Comparison of ENCODE assay signal across 9 mouse cellular contexts in genomic region chr14:27182646-27183438, GRCm38 (mm10).
DNase-seq lines count a peak whose midpoint lies in the region; ATAC-seq lines count a peak whose summit lies in the region.
"Had no signal": no experiment of that assay in that cellular context is flagged by ENCODE, and none has a peak within 500 bp of the region (broad histone marks: within the 10 kb centered on the region; RNA-seq: fewer than 3 reads in every experiment).

No protein-coding gene starts in this region.

- H3K27ac ChIP-seq in heart, embryonic 13.5 days (replicated peaks): 0 out of 2 replicates have a peak overlapping the region, but pooled peaks have one; percentile 4
- H3K27ac ChIP-seq in limb, embryonic 10.5 days: 0 out of 2 replicates have a peak overlapping the region, but pooled peaks have one; percentile 21
- H3K27ac ChIP-seq: midbrain, embryonic 15.5 days had no signal

- H3K9me3 ChIP-seq in heart, embryonic 13.5 days: no peaks in the 10 kb centered on the region
- H3K9me3 ChIP-seq in limb, embryonic 10.5 days (replicated peaks): 0 out of 2 replicates have a peak, but pooled peaks cover 2% of the 10 kb centered on the region
- H3K9me3 ChIP-seq: midbrain, embryonic 15.5 days had no signal

- DNase-seq in heart, postnatal 4 days: no peak
- peak; percentile 18 for DNase-seq in retina, postnatal 1 day
- no peak for DNase-seq in retina, embryonic 14.5 days (ENCODE audit: low spot score)
- no peak for DNase-seq in limb, embryonic 10.5 days (ENCODE audit: low spot score)
- DNase-seq in layer of hippocampus, adult 11-12 months (ENCODE audit: low spot score): no peak
- no peak for DNase-seq in neural tube, embryonic 10.5 days (ENCODE audit: extremely low spot score, low spot score)
- no peak for DNase-seq in layer of hippocampus, adult 9-10 months (ENCODE audit: low spot score)

- no peak for ATAC-seq in heart, embryonic 13.5 days (ENCODE audit: extremely low read depth, insufficient number of reproducible peaks, low FRiP score, low TSS enrichment)
- ATAC-seq: midbrain, embryonic 15.5 days had no signal

- 0 out of 2 replicates have a peak, but pooled peaks cover 3% of the 10 kb centered on the region for H3K27me3 ChIP-seq in heart, embryonic 13.5 days (replicated peaks)
- H3K27me3 ChIP-seq in limb, embryonic 10.5 days (ENCODE audit: low read depth, poor library complexity, severe bottlenecking): no peaks in the 10 kb centered on the region
- H3K27me3 ChIP-seq: midbrain, embryonic 15.5 days had no signal

- H3K36me3 ChIP-seq in heart, embryonic 13.5 days: no peaks in the 10 kb centered on the region
- H3K36me3 ChIP-seq in limb, embryonic 10.5 days: no peaks in the 10 kb centered on the region
- H3K36me3 ChIP-seq: midbrain, embryonic 15.5 days had no signal

- H3K4me3 ChIP-seq in heart, embryonic 13.5 days: no peak overlapping the region
- no peak overlapping the region for H3K4me3 ChIP-seq in limb, embryonic 10.5 days
- H3K4me3 ChIP-seq: midbrain, embryonic 15.5 days had no signal

- WGBS in heart, embryonic 13.5 days: 59% methylated on average over 11 of the region's 11 CpGs
- WGBS in limb, embryonic 10.5 days: 76% methylated on average over 11 of the region's 11 CpGs

- peak overlapping the region; percentile 9; the same call in 1 of the 2 replicates for H3K9ac ChIP-seq in heart, embryonic 13.5 days
- H3K9ac ChIP-seq: midbrain, embryonic 15.5 days had no signal

- no peak overlapping the region for H3K4me2 ChIP-seq in heart, embryonic 13.5 days
- H3K4me2 ChIP-seq: midbrain, embryonic 15.5 days had no signal

- H3K4me1 ChIP-seq in heart, embryonic 13.5 days: peaks cover 43% of the 10 kb centered on the region
- H3K4me1 ChIP-seq in limb, embryonic 10.5 days: peaks cover 14% of the 10 kb centered on the region
- H3K4me1 ChIP-seq: midbrain, embryonic 15.5 days had no signal
